Mouse (Mus musculus) ES-E14 (cell line): Measurements from ENCODE around the gene Rpl28.

Experiments
- HCFC1 ChIP-seq: IDR thresholded peaks from 2 replicates; pipeline ENCODE4 v1.6.1; 2012; ENCODE audit warnings: low read length, inconsistent platforms, borderline replicate concordance; ENCODE audit not compliant: insufficient read depth
- ZC3H11A ChIP-seq: IDR thresholded peaks from 2 replicates; pipeline ENCODE4 v1.6.1; 2012; ENCODE audit warnings: low read depth, mild to moderate bottlenecking, inconsistent platforms, low read length, borderline replicate concordance

DNA sequence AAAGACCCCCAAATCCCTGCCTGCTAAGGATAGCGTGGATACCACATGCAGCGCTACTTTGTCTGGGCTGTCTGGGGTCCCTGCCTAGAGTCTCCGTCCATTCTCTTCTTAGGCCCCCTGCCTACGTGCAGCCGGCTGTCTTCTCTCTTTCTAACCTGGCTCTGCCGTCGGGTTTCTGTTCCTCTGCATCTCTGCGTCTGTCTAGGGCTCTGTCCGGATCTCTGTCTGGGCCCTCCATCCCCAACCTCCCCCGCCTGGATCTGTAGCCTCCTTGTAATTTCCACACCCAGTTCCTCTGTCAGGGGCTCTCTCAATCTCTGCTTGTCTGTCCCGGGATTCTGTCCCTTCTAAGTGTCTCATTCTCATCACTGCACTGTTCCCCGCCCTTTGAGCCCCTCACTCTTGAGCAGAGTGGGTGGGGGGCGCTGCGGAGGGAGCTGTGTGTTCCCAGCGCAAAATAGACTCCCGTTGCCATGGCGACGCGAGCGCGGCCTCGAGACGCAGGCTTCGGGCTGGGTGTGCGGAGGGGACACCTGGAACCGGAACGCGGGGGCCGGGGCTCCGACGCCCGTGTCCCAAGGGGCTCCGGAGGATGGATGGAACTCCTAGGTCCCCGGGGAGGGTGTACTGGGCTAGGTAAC is 51.0 kb downstream of the Rpl28 start:
- TF ChIP-seq HCFC1, result no peak
- TF ChIP-seq ZC3H11A, result no peak
